Mouse (Mus musculus): ENCODE measurements at regions not wholly inside any gene's neighbourhood (a gene's known extent, or its start where the extent isn't known, plus 50 kb on each side); places are given as distances from the start of the nearest gene placed in this dataset.

GRCm38 (mm10) chr11:19530652-19531051, 393.5 kb upstream of the Spred2 start:
- TF ChIP-seq CTCF (conservative IDR thresholded peaks at IDR 0.05; ENCODE audit: low read length) (no peak), NANOG (IDR thresholded peaks at IDR 0.05; ENCODE audit: borderline replicate concordance, low read length) (no peak)

All from E14TG2a.4 (cell line).